In genomic region chr13:36259754-36260153, GRCm38 (mm10) we compare ENCODE assay signal across 22 mouse cellular contexts.
"Had no signal": no experiment of that assay in that cellular context is flagged by ENCODE, and none has a peak within 500 bp of the region (broad histone marks: within the 10 kb centered on the region; RNA-seq: fewer than 3 reads in every experiment).

No protein-coding gene starts in this region.

- H3K27ac ChIP-seq: limb, embryonic 10.5 days; limb, embryonic 13.5 days; lung, embryonic 15.5 days; midbrain, embryonic 10.5 days; midbrain, embryonic 13.5 days; neural tube, embryonic 13.5 days; stomach, postnatal 0 days had no signal

- H3K4me2 ChIP-seq: limb, embryonic 13.5 days; lung, embryonic 15.5 days; midbrain, embryonic 13.5 days; neural tube, embryonic 13.5 days had no signal

- ATAC-seq: midbrain, embryonic 13.5 days; midbrain, embryonic 16.5 days had no signal

- H3K9me3 ChIP-seq: limb, embryonic 10.5 days; limb, embryonic 13.5 days; lung, embryonic 15.5 days; midbrain, embryonic 13.5 days had no signal

- H3K4me1 ChIP-seq: limb, embryonic 10.5 days; limb, embryonic 13.5 days had no signal

- DNase-seq: kidney, adult 18-20 months; kidney, adult 9 months; kidney, postnatal 14 days; kidney, postnatal 4 days; lung, adult 18-20 months; lung, postnatal 10 days; lung, postnatal 36 days; right cerebral cortex, adult 18-20 months; right cerebral cortex, postnatal 14 days; right cerebral cortex, postnatal 4 days; thymus, adult 2 months; thymus, postnatal 14 days had no signal

- H3K36me3 ChIP-seq: limb, embryonic 10.5 days; lung, embryonic 15.5 days; midbrain, embryonic 13.5 days; neural tube, embryonic 13.5 days had no signal

- H3K9ac ChIP-seq: limb, embryonic 13.5 days; lung, embryonic 15.5 days; midbrain, embryonic 13.5 days; neural tube, embryonic 13.5 days had no signal

- H3K4me3 ChIP-seq: limb, embryonic 10.5 days; limb, embryonic 13.5 days; lung, embryonic 15.5 days; megakaryocyte, embryonic 14.5 days; midbrain, embryonic 10.5 days; midbrain, embryonic 13.5 days; myocyte; neural tube, embryonic 13.5 days had no signal

- H3K27me3 ChIP-seq: limb, embryonic 13.5 days; lung, embryonic 15.5 days; megakaryocyte, embryonic 14.5 days; midbrain, embryonic 13.5 days; neural tube, embryonic 13.5 days had no signal
